Mouse (Mus musculus): ENCODE measurements around the gene Naa38. TPM values are rescaled to one million over a fixed set of nuclear protein-coding genes. Genes with fewer than 3 reads are reported as not detected.

Naa38 gene
- total RNA-seq, 2 experiments from 2014 or later = 60.4 to 65.0 TPM

DNA sequence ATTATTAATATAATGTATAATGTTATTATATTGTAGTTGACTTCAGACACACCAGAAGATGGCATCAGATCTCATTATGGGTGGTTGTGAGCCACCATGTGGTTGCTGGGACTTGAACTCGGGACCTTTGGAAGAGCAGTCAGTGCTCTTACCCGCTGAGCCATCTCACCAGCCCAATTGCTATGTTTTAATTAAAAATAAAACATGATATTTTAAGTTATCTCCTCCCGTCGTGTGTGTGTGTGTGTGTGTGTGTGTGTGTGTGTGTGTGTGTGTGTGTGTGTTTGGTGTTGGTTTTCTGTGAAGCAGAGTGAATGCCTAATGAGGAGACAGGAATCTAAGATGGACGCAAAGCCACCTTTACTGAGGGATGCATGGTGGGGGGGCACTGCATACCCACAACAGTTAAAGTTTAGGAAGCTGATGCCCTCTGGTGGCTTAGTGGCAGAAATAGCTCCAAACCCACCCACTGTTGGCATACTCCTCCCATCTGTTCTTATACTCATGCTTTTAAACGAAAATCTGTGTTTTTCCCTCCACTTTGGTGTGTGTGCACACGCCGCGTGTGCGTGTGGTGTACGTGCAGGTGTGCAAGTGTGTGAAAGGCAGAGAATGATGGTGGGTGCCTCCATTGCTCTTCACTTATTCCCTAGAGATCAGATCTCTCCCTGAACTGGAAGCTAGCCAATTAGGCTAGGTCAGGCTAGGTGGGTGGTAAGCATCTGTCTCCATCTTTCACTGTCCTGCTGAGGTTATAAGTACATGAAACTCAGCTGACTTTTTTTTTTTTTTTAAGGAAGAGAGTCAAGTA is 36.7 kb downstream of the Naa38 start:
- peak; percentile 60 for DNase-seq

DNA sequence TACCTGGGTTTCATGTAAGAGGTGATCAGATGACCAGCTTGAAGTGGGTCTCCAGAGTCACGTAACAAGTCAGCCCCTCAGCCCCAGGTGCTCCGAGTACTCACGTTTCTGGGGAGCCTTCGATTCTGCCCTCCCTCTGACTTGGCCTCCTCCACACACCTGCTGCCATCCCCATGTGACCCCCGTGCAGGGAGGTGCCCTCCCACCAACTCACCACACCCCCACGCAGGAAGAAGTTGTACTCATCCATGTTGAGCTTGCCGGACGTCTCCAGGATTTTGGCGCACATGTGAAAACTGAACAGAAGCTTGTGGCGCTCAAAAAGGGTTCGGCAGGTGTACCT is 37.3 kb downstream of the Naa38 start:
- DNase-seq = no peak

DNA sequence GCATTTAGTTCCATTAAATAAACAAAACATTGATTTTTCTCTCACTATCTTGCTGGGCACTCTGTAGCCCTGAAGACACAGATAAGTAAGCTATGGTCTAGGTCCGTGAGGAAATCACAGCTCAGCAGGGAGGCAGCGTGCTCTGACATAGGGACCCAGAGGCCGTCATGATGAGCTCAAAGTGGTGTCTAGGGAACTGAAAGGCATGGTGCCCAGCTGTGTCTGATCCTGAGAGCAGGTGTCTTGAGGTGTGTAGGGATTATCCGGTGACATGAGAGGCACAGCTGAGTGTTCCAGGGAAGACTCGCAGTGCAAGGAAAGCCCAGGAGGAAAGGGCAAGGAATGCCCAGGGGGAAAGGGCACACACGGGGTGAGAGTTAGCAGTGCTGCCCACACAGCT is 37.9 kb downstream of the Naa38 start:
- no peak for DNase-seq

DNA sequence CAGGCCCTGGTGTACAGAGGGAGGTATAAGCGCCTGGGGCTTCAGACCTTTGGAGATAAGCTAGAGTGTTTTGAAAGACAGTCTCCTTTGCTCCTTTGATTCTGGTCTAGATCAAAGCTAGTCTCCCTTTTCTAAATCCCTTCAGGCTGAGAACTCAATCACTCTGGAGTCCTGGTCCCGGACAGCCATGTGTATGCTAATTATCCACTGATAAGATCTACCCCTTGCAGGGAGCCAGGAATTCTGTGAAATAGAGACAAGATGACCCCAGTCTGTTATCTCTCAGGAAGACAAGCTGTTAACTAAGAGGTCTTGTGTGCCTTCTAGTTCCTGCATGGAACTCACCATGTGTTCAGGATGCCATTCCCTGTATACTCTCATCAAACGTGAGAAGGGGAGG is 42.0 kb downstream of the Naa38 start:
- DNase-seq = no peak

DNA sequence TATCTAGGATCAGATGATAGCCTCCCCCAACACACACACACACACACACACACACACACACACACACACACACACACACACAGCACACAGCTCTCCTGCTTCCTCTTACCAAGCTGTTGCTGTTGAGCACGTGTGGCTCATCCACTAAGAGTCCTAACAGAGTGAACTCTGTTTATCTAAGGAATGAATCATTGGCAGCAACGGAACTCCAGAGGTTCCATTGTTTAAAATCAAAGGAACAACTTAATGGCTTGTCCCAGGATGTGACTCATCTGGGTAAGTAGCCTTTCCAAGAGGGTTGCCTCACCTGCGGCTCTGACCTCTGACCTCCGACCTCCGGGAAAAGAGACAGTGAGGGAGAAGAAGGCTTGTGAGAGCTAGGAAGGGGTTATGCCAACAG is 48.0 kb downstream of the Naa38 start:
- DNase-seq = no peak

Other genes starting within 250 kb of the Naa38 start
- under 1 TPM in 1 of 2 experiments, not detected in 1; 0.18 TPM for gene Alox12b, start 238.5 kb upstream of the Naa38 start, total RNA-seq (2021)
- not detected for gene Alox8, start 197.6 kb upstream of the Naa38 start, total RNA-seq (2021)
- gene Gucy2e, start 158.5 kb upstream of the Naa38 start, total RNA-seq (2021) = not detected
- 1 to 10 TPM; 1.2 to 2.5 TPM for gene Cntrob, start 71.7 kb upstream of the Naa38 start, total RNA-seq (2021)
- 10 to 100 TPM; 39.6 to 48.3 TPM for gene Trappc1, start 71.5 kb upstream of the Naa38 start, total RNA-seq (2021)
- gene Kcnab3, start 69.2 kb upstream of the Naa38 start, total RNA-seq (2021) = under 1 TPM in 1 of 2 experiments, not detected in 1; 0.13 TPM
- gene Rnf227, start 55.0 kb upstream of the Naa38 start, total RNA-seq (2021) = under 1 TPM in 1 of 2 experiments, not detected in 1; 0.35 TPM
- gene Chd3, start 26.1 kb upstream of the Naa38 start, total RNA-seq (2021) = 10 to 100 TPM; 12.0 to 13.9 TPM
- 10 to 100 TPM; 26.5 to 26.9 TPM for gene Cyb5d1, start 144 bp downstream of the Naa38 start, total RNA-seq (2021)
- 1 to 10 TPM; 6.1 to 7.0 TPM for gene Tmem88, start 2.7 kb downstream of the Naa38 start, total RNA-seq (2021)
- gene Kdm6b, start 18.2 kb downstream of the Naa38 start, total RNA-seq (2021) = 10 to 100 TPM; 23.9 to 27.7 TPM
- under 1 TPM; 0.03 to 0.48 TPM for gene Dnah2, start 153.6 kb downstream of the Naa38 start, total RNA-seq (2021)
- under 1 TPM; 0.35 to 0.69 TPM for gene Efnb3, start 164.7 kb downstream of the Naa38 start, total RNA-seq (2021)
- 1 to 10 TPM; 3.4 to 3.7 TPM for gene Wrap53, start 184.8 kb downstream of the Naa38 start, total RNA-seq (2021)
- gene Trp53, start 184.9 kb downstream of the Naa38 start, total RNA-seq (2021) = 10 to 100 TPM; 12.2 to 12.7 TPM
- gene Atp1b2, start 210.5 kb downstream of the Naa38 start, total RNA-seq (2021) = 100 to 1,000 TPM; 365 to 378 TPM
- gene Shbg, start 222.4 kb downstream of the Naa38 start, total RNA-seq (2021) = under 1 TPM in 1 of 2 experiments, not detected in 1; 0.62 TPM
- 1 to 10 TPM; 2.3 to 2.8 TPM for gene Sat2, start 226.5 kb downstream of the Naa38 start, total RNA-seq (2021)
- gene Fxr2, start 237.5 kb downstream of the Naa38 start, total RNA-seq (2021) = 10 to 100 TPM; 76.0 to 77.1 TPM